Mouse (Mus musculus): ENCODE results near the gene Minar1. TPM values are rescaled to one million over a fixed set of nuclear protein-coding genes. Genes with fewer than 3 reads are reported as not detected.
A peak's percentile ranks its signal among the peaks of the same experiment; 100 is the strongest.

The Minar1 gene
- total RNA-seq (2014; rRNA removed; ENCODE audit: low replicate concordance) (0.04 TPM in 1 of 2 replicates, not detected in the other), polyA plus RNA-seq (2015; fragmentation: Nextera tagmentation; extraction: Ambion mirVana) (0.04 TPM in 1 of 2 replicates, not detected in the other)

DNA sequence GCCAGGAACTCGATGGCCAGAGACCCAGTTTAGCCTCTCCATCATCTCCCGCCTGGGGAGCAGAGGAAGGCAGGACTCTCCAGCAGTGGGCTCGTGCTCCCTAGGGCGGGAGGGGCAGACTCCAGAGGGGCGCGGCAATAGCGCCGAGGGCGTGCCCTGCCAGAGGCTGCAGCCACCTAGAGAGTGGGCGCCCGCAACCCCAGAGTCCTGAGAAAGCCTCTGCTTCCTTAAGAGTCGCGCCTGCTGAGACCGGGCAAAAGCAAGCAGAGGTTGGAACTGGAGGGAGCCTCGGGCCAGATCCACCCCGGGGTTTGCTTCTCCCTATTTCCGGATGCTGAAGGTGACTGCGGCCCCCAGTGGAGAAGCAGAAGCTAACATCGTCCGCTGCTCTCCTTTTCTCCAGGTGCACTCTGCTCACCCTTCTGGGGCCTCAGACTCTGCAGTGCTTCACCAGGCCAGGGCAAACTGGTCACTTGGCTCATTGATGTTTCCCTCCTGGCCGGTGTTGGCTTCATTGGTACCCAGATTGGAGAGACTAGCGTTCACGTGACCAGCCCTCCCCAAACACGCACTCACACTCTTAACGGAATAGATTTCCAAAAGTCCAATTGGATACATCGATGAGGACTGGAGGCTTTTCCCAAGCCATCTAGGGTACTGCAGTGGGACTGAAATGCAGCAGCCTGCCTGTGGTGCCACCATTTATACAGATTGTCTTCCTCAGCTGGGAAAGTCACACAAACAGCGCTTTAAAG, at the start of gene Minar1:
Minar1 (minus strand) TSS at position 120 of the 755 bp plus-strand sequence.
- Histone ChIP-seq H3K9me3 (replicated peaks; ENCODE audit: control insufficient read depth, low read length) (no peaks in the 10 kb centered on the region), H3K9ac (replicated peaks; ENCODE audit: low read depth, low read length) (peak within 1 kb of the TSS; percentile 20; the same call in 1 of the 2 replicates), H3K36me3 (replicated peaks; ENCODE audit: control insufficient read depth, insufficient read depth, low read length) (no peaks in the 10 kb centered on the region), H3K4me2 (ENCODE audit: low read depth, low read length) (peak within 1 kb of the TSS; percentile 63), H3K4me1 (ENCODE audit: control insufficient read depth, insufficient read depth) (peaks cover 10% of the 10 kb centered on the region; the same call in 1 of the 2 replicates), H3K4me3 (ENCODE audit: low read depth, low read length) (peak within 1 kb of the TSS; percentile 43), H3K27ac (ENCODE audit: low read depth) (no peak within 1 kb of the TSS), H3K27me3 (ENCODE audit: control insufficient read depth, insufficient read depth, low read length) (peaks cover 42% of the 10 kb centered on the region)
- ATAC-seq (ENCODE audit: insufficient read depth, low read depth) (peak; percentile 36), DNase-seq (ENCODE audit: low spot score) (peak; percentile 7)
- under 1% methylated on average over 27 of the region's 27 CpGs for WGBS
- TF ChIP-seq CTCF (IDR thresholded peaks at IDR 0.05; ENCODE audit: low read depth) (no peak; the same call in none of the 2 replicates), EP300 (IDR thresholded peaks at IDR 0.05; ENCODE audit: low read depth) (no peak)

- Histone ChIP-seq H3K36me3 (replicated peaks; ENCODE audit: control insufficient read depth, insufficient read depth, low read length) (no peaks in the 10 kb centered on the region), H3K9ac (replicated peaks; ENCODE audit: low read depth, low read length) (no peak overlapping the region), H3K4me3 (ENCODE audit: low read depth, low read length) (no peak overlapping the region), H3K4me1 (ENCODE audit: control insufficient read depth, insufficient read depth) (no peaks in the 10 kb centered on the region), H3K9me3 (replicated peaks; ENCODE audit: control insufficient read depth, low read length) (no peaks in the 10 kb centered on the region), H3K27me3 (ENCODE audit: control insufficient read depth, insufficient read depth, low read length) (no peaks in the 10 kb centered on the region), H3K4me2 (ENCODE audit: low read depth, low read length) (no peak overlapping the region), H3K27ac (ENCODE audit: low read depth) (no peak overlapping the region)
- no peak for DNase-seq (ENCODE audit: low spot score)
- 57% methylated on average over 4 of the region's 4 CpGs for WGBS
- TF ChIP-seq CTCF (IDR thresholded peaks at IDR 0.05; ENCODE audit: low read depth) (no peak), EP300 (IDR thresholded peaks at IDR 0.05; ENCODE audit: low read depth) (no peak)
- no peak for ATAC-seq (ENCODE audit: insufficient read depth, low read depth)
Measured at GRCm38 (mm10) chr9:89669878-89670277, 47.0 kb upstream of the Minar1 start.

GRCm38 (mm10) chr9:89667306-89667942, 44.5 kb upstream of the Minar1 start:
- Histone ChIP-seq H3K36me3 (replicated peaks; ENCODE audit: control insufficient read depth, insufficient read depth, low read length) (no peaks in the 10 kb centered on the region), H3K4me3 (ENCODE audit: low read depth, low read length) (no peak overlapping the region), H3K27me3 (ENCODE audit: control insufficient read depth, insufficient read depth, low read length) (no peaks in the 10 kb centered on the region), H3K27ac (ENCODE audit: low read depth) (no peak overlapping the region), H3K9ac (replicated peaks; ENCODE audit: low read depth, low read length) (no peak overlapping the region), H3K4me2 (ENCODE audit: low read depth, low read length) (no peak overlapping the region), H3K4me1 (ENCODE audit: control insufficient read depth, insufficient read depth) (no peaks in the 10 kb centered on the region), H3K9me3 (replicated peaks; ENCODE audit: control insufficient read depth, low read length) (no peaks in the 10 kb centered on the region)
- no peak for ATAC-seq (ENCODE audit: insufficient read depth, low read depth)
- 57% methylated on average over 4 of the region's 4 CpGs for WGBS
- no peak for TF ChIP-seq EP300 (IDR thresholded peaks at IDR 0.05; ENCODE audit: low read depth)
- TF ChIP-seq CTCF (IDR thresholded peaks at IDR 0.05; ENCODE audit: low read depth) = no peak
- no peak for DNase-seq (ENCODE audit: low spot score)

DNA sequence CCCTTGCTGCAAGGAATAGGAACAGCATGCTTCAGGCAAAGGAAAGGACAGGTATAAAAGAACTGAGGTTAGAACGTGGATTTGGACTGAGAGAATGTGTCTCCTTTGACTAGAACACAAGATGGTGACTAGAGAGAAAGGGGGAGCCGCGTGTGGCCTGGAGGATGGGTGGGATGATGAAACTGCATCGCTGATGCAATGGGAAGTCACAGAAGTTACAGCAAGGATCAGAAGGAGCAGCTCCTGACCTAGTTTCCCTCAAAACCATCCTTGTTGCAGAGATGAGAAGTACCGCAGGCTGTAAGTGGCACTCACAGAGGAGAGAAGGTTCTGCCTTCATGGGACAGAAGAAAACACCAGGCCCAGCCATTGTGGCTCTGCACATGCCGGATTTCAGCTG, 28.0 kb upstream of the Minar1 start:
- H3K9me3 ChIP-seq (replicated peaks; ENCODE audit: control insufficient read depth, low read length) = no peaks in the 10 kb centered on the region
- ATAC-seq (ENCODE audit: insufficient read depth, low read depth) (no peak), DNase-seq (ENCODE audit: low spot score) (no peak)
- H3K4me1 ChIP-seq (ENCODE audit: control insufficient read depth, insufficient read depth) = no peaks in the 10 kb centered on the region
- TF ChIP-seq CTCF (IDR thresholded peaks at IDR 0.05; ENCODE audit: low read depth) (no peak), EP300 (IDR thresholded peaks at IDR 0.05; ENCODE audit: low read depth) (no peak)
- H3K27me3 ChIP-seq (ENCODE audit: control insufficient read depth, insufficient read depth, low read length) = no peaks in the 10 kb centered on the region
- 69% methylated on average over 6 of the region's 6 CpGs for WGBS
- no peak overlapping the region for H3K9ac ChIP-seq (replicated peaks; ENCODE audit: low read depth, low read length)
- no peak overlapping the region for H3K4me2 ChIP-seq (ENCODE audit: low read depth, low read length)
- H3K27ac ChIP-seq (ENCODE audit: low read depth) = no peak overlapping the region
- no peak overlapping the region for H3K4me3 ChIP-seq (ENCODE audit: low read depth, low read length)
- no peaks in the 10 kb centered on the region for H3K36me3 ChIP-seq (replicated peaks; ENCODE audit: control insufficient read depth, insufficient read depth, low read length)

- Histone ChIP-seq H3K27me3 (ENCODE audit: control insufficient read depth, insufficient read depth, low read length) (no peaks in the 10 kb centered on the region), H3K27ac (ENCODE audit: low read depth) (no peak overlapping the region), H3K4me3 (ENCODE audit: low read depth, low read length) (no peak overlapping the region), H3K9me3 (replicated peaks; ENCODE audit: control insufficient read depth, low read length) (no peaks in the 10 kb centered on the region), H3K36me3 (replicated peaks; ENCODE audit: control insufficient read depth, insufficient read depth, low read length) (no peaks in the 10 kb centered on the region), H3K4me2 (ENCODE audit: low read depth, low read length) (no peak overlapping the region), H3K9ac (replicated peaks; ENCODE audit: low read depth, low read length) (no peak overlapping the region), H3K4me1 (ENCODE audit: control insufficient read depth, insufficient read depth) (no peaks in the 10 kb centered on the region)
- no peak for TF ChIP-seq CTCF (IDR thresholded peaks at IDR 0.05; ENCODE audit: low read depth)
- no peak for TF ChIP-seq EP300 (IDR thresholded peaks at IDR 0.05; ENCODE audit: low read depth)
- DNase-seq (ENCODE audit: low spot score) (no peak), ATAC-seq (ENCODE audit: insufficient read depth, low read depth) (no peak)
- WGBS = 69% methylated on average over 3 of the region's 3 CpGs
Measured at GRCm38 (mm10) chr9:89637453-89637852, 14.5 kb upstream of the Minar1 start.

Measured in heart, postnatal 0 days (tissue).